Mouse (Mus musculus): ENCODE measurements at regions not wholly inside any gene's neighbourhood (a gene's known extent, or its start where the extent isn't known, plus 50 kb on each side); places are given as distances from the start of the nearest gene placed in this dataset.

DNA sequence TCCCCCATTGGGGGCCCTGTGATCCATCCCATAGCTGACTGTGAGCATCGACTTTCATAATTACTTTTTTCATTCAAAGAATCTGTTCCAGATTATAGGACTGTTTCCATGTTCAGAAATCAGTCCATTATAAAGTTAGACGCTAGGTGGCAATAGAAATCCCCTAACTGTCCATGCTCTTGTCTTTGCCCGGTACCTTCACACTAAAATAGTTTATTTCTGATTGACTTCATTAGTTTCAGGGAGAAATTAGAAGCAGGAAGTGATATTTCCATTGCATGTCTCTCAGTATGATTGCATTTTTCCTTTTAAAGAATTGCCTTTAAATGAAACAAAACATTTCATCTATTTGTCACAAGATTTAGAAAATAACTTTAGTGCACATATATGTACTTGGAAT, 131.7 kb downstream of the Fbxo8 start:
- 7% methylated on average over 3 of the region's 3 CpGs for WGBS
- no peak overlapping the region for H3K27ac ChIP-seq
- no peaks in the 10 kb centered on the region for H3K4me1 ChIP-seq
- ATAC-seq (ENCODE audit: borderline replicate concordance, extremely low read depth, low FRiP score, low TSS enrichment) = no peak
- H3K36me3 ChIP-seq = no peaks in the 10 kb centered on the region
- H3K4me3 ChIP-seq = no peak overlapping the region
- no peaks in the 10 kb centered on the region for H3K27me3 ChIP-seq
- no peak overlapping the region for H3K4me2 ChIP-seq
- no peaks in the 10 kb centered on the region for H3K9me3 ChIP-seq
- no peak overlapping the region for H3K9ac ChIP-seq

DNA sequence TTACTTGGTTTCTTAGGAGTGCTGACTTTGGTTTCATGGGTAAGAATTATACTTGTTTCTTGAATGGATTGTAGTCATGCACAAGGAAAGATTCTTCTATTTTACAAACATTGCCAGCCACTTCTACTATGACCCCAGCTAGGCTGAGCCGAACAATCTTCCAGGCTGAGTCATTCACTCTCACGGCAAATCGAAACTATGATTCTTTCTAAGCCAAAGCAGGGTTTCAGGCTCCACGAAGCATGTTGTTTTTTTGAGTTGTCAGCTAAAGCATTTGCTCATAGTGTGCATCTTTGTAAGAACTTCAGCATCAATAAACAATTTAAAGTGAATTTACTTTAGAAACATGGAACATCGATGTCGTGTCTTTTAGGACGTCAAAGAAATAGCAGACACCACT, 133.5 kb downstream of the Fbxo8 start:
- Histone ChIP-seq H3K4me1 (no peaks in the 10 kb centered on the region), H3K9me3 (no peaks in the 10 kb centered on the region), H3K27me3 (no peaks in the 10 kb centered on the region), H3K4me3 (no peak overlapping the region), H3K27ac (no peak overlapping the region), H3K4me2 (no peak overlapping the region), H3K9ac (no peak overlapping the region), H3K36me3 (no peaks in the 10 kb centered on the region)
- WGBS = 57% methylated on average over 7 of the region's 7 CpGs
- no peak for ATAC-seq (ENCODE audit: borderline replicate concordance, extremely low read depth, low FRiP score, low TSS enrichment)

DNA sequence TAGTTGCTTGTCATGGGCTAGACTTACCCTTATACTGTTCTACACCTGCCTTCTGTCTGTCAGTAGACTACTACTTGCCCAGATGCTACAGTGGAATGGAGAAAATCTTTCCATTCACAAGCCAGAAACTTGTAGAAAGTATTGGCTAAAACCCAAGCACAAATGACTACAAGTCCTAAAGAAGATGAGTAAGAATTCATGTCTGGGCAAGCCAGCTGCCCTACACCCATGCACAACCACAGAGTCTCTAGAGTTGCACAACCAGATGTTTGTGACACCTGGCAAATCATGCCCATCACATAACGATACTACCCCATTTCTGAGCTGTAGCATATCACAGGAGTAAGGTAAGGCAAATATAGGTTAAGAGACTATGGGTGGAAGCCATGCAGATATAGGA, 144.5 kb downstream of the Fbxo8 start:
- no peak overlapping the region for H3K4me2 ChIP-seq
- ATAC-seq (ENCODE audit: borderline replicate concordance, extremely low read depth, low FRiP score, low TSS enrichment) = no peak
- 82% methylated on average over 1 of the region's 1 CpGs for WGBS
- no peak overlapping the region for H3K27ac ChIP-seq
- H3K36me3 ChIP-seq = no peaks in the 10 kb centered on the region
- no peaks in the 10 kb centered on the region for H3K4me1 ChIP-seq
- H3K4me3 ChIP-seq = no peak overlapping the region
- no peak overlapping the region for H3K9ac ChIP-seq
- H3K9me3 ChIP-seq = no peaks in the 10 kb centered on the region
- no peaks in the 10 kb centered on the region for H3K27me3 ChIP-seq

DNA sequence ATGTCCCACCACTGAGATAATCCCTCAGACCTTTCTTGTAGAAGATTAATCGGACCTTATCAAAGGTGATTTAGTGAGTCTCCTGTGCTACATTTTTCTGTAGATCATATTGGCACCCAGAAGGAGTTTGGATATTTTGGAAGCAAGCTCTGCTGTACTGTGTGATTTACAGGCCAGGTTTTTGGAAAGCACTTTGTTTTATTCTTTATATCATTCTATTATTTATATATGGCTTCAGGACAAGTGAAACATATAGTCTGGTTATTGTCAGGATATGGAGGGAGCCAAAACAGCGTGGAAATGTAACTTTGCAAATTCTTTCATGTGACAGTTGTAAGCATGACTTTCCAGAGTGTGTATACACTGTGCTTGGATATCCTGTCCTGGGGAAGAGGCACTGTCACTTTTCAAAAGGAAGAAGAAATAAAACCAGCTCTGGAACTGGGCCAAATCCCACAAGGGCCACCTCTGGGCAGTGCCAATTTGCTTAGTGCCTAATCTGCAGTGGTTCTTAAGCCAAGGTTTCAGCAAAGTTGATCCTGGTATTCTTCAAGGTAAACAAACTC, 149.8 kb downstream of the Fbxo8 start:
- no peak for ATAC-seq (ENCODE audit: borderline replicate concordance, extremely low read depth, low FRiP score, low TSS enrichment)
- no peak overlapping the region for H3K4me2 ChIP-seq
- no peak overlapping the region for H3K9ac ChIP-seq
- WGBS = 63% methylated on average over 2 of the region's 2 CpGs
- H3K4me3 ChIP-seq = no peak overlapping the region
- no peaks in the 10 kb centered on the region for H3K27me3 ChIP-seq
- no peaks in the 10 kb centered on the region for H3K36me3 ChIP-seq
- H3K9me3 ChIP-seq = no peaks in the 10 kb centered on the region
- no peak overlapping the region for H3K27ac ChIP-seq
- no peaks in the 10 kb centered on the region for H3K4me1 ChIP-seq

DNA sequence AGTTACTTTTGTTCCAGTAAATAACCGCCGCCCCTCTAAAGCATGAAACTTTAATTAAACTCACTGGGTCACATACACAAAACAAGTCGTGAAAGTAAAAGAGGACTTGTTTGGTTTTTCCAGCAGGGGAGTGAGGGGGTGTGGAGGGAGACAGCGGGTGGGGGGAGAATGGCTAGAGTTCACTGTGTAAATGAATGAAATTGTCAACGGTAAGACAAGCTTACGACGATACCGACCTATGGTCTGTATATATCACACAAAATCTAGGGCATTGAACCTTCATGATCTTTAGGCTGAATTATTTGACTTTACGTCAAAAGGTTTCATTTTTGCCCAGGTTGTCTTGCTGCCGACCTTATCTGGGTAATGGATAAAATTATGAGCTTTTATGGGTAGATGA, 155.5 kb downstream of the Fbxo8 start:
- Histone ChIP-seq H3K27ac (no peak overlapping the region), H3K36me3 (no peaks in the 10 kb centered on the region), H3K9ac (no peak overlapping the region), H3K4me3 (no peak overlapping the region), H3K9me3 (no peaks in the 10 kb centered on the region), H3K27me3 (no peaks in the 10 kb centered on the region), H3K4me1 (0 out of 2 replicates have a peak, but pooled peaks cover 3% of the 10 kb centered on the region), H3K4me2 (no peak overlapping the region; the same call in 1 of the 2 replicates)
- ATAC-seq (ENCODE audit: borderline replicate concordance, extremely low read depth, low FRiP score, low TSS enrichment) = no peak
- 24% methylated on average over 10 of the region's 10 CpGs for WGBS

DNA sequence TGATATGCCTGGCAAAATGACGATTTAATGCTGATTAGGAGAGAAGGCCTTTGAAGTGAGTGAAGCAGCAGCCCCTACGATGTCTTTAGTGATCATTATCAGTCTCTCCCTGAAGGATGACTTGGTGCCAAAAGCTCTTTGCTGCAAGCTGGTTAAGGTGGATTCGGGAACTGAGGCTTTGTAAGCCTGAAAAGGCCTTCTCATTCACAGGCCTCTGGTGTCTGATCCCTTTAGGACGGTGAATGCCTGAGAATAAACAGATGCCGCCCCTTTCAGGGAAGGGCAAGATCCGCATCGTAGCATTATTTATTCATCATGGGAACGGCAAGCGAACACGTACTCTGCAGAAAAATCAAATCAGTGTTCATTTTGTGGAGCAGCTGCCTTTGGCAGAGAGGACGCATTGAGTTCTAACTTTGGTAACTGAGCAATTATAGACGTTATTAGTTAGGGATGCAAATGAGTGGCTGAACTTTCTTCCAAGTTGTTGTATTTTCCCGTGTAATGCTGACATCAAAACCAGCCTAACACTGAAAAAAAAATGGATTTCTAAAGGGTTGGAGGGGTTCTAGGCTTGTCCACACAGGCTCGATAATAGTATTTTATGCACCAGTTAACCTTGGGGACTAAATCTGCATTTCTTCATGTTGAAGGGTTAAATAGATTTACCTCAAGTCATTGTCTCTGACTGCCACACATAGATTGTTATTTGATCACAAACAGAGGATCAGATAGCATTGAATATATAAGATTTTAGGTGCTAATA, 156.2 kb downstream of the Fbxo8 start:
- no peak overlapping the region; the same call in 1 of the 2 replicates for H3K4me2 ChIP-seq
- ATAC-seq (ENCODE audit: borderline replicate concordance, extremely low read depth, low FRiP score, low TSS enrichment) = no peak
- 27% methylated on average over 14 of the region's 14 CpGs for WGBS
- H3K27me3 ChIP-seq = no peaks in the 10 kb centered on the region
- H3K36me3 ChIP-seq = no peaks in the 10 kb centered on the region
- H3K4me1 ChIP-seq = 0 out of 2 replicates have a peak, but pooled peaks cover 3% of the 10 kb centered on the region
- no peak overlapping the region for H3K4me3 ChIP-seq
- no peaks in the 10 kb centered on the region for H3K9me3 ChIP-seq
- no peak overlapping the region for H3K27ac ChIP-seq
- H3K9ac ChIP-seq = no peak overlapping the region

DNA sequence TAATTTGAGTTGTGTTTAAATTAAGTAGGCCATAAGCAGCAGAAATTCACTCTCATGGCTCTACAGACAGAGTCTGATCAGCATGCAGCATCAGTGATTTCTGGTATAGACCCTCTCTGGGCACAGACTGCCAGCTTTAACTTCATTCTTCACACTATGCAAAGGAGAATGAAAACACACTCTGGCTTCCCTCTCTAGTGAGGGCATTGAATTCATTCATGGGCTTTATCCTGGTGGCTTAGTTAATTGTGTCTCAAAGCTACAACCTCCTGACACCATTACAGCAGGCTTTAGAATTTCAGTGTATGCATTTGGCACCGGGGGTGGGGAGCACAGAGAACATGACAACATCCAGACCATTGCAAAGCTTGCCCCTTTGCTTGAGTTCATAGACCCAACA, 169.1 kb downstream of the Fbxo8 start:
- Histone ChIP-seq H3K9me3 (no peaks in the 10 kb centered on the region), H3K36me3 (no peaks in the 10 kb centered on the region), H3K9ac (no peak overlapping the region), H3K4me3 (no peak overlapping the region), H3K27me3 (no peaks in the 10 kb centered on the region), H3K4me2 (no peak overlapping the region), H3K4me1 (no peaks in the 10 kb centered on the region), H3K27ac (no peak overlapping the region)
- 75% methylated on average over 1 of the region's 1 CpGs for WGBS
- no peak for ATAC-seq (ENCODE audit: borderline replicate concordance, extremely low read depth, low FRiP score, low TSS enrichment)

DNA sequence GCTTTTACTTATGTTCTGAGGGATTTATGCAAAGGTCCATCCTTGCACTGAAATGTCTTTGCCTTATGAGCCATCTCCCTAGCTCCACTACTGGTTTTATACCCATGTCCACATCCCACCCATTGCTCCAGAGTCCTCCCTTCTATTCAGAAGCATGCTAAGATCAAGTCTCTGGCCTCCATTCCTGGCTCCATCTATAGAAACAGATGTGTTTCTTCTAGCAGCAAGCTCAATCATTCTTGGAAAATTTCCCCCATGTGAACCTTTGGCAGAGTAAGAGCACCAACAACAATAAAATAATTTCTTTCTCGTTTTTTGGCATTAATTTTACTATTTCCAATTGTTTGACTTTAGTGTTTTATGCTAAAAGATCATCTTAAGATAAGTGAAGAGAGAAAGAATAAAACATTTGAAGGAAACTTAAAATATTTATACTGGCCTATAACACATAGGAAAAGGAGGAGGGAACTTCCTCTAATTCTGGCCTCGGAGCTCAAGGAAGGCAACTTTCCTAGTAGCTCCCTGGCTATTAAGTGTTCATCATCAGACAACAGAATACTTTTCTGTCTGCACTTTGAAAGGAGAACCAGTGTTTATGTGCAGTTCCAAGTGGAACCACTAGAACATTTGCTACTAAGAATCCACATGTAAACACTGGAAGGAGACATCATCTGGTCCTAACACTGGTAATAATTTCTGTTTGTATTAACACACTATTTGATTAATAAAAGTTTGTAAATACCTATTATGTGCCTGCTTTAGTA, 171.8 kb downstream of the Fbxo8 start:
- no peak overlapping the region for H3K4me3 ChIP-seq
- H3K9ac ChIP-seq = no peak overlapping the region
- H3K9me3 ChIP-seq = no peaks in the 10 kb centered on the region
- no peaks in the 10 kb centered on the region for H3K4me1 ChIP-seq
- ATAC-seq (ENCODE audit: borderline replicate concordance, extremely low read depth, low FRiP score, low TSS enrichment) = peak; percentile 72; the same call in 1 of the 2 replicates
- H3K4me2 ChIP-seq = no peak overlapping the region
- no peaks in the 10 kb centered on the region for H3K36me3 ChIP-seq
- H3K27ac ChIP-seq = peak overlapping the region; percentile 53
- WGBS = 27% methylated on average over 2 of the region's 2 CpGs
- H3K27me3 ChIP-seq = no peaks in the 10 kb centered on the region

DNA sequence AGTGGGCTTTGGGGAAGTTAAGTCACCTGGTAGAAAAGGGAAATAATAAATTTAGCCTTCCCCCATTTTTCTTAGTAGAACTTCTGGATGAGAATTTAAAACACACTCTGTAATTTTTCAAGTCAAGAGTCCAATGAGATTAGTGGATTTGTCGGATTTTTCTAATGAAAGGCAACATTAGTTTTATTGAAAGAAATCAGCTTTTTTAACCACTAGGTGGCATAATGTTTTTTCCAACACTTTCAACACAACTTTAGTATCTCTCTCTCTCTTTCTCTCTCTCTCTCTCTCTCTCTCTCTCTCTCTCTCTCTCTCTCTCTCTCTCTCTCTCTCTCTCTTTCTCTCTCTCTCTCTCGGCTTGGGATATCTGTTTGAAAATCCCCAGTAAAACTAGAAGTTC, 173.7 kb downstream of the Fbxo8 start:
- H3K9me3 ChIP-seq = no peaks in the 10 kb centered on the region
- no peaks in the 10 kb centered on the region for H3K27me3 ChIP-seq
- H3K4me2 ChIP-seq = no peak overlapping the region
- no peaks in the 10 kb centered on the region for H3K4me1 ChIP-seq
- H3K9ac ChIP-seq = no peak overlapping the region
- WGBS = 71% methylated on average over 2 of the region's 2 CpGs
- ATAC-seq (ENCODE audit: borderline replicate concordance, extremely low read depth, low FRiP score, low TSS enrichment) = no peak
- no peak overlapping the region for H3K4me3 ChIP-seq
- no peaks in the 10 kb centered on the region for H3K36me3 ChIP-seq
- H3K27ac ChIP-seq = no peak overlapping the region

DNA sequence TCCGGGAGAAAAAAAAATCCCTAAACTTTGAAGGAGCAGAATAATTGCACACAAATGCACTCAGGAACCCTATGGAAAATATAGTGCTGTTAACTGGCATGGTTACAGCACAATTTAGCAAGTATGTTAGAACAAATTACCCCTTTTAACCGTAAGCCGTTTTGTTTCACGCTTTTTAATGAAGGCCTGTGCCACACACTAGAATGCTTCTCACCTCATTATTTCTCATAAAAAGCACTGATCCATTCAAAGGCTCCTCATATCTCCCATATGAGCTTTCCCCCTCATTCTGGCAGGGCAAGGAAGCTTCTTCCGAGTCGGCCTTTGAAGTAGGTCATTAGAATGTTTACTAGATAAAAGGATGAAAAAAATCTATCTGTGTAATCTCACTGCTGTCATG, 182.4 kb downstream of the Fbxo8 start:
- 33% methylated on average over 6 of the region's 6 CpGs for whole genome bisulfite sequencing
- no peak overlapping the region for H3K4me3 ChIP-seq
- H3K27ac ChIP-seq = no peak overlapping the region
- no peak overlapping the region for H3K9ac ChIP-seq
- no peaks in the 10 kb centered on the region for H3K9me3 ChIP-seq
- H3K27me3 ChIP-seq = no peaks in the 10 kb centered on the region
- no peaks in the 10 kb centered on the region for H3K4me1 ChIP-seq
- H3K36me3 ChIP-seq = no peaks in the 10 kb centered on the region
- no peak overlapping the region for H3K4me2 ChIP-seq
- no peak for ATAC-seq (ENCODE audit: borderline replicate concordance, extremely low read depth, low FRiP score, low TSS enrichment)

DNA sequence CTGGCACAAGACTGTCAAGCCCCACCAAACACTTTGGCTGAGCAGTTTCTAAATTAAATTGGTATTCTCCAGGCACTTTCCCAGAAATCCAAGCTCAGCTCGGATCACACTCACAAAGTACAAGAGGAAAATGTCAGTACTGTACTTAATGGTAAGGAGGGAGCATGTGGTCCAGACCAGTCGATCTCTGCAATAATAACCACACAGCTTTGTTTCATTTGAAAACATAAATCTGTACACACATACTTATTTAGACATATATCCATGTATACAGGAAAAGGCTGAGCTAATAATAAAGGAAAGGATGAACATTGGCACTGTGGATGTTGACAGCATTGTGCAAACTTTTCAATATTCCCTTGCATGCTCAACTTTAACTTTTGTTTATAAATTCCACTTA, 184.1 kb downstream of the Fbxo8 start:
- no peak overlapping the region for H3K27ac ChIP-seq
- H3K9ac ChIP-seq = no peak overlapping the region
- no peaks in the 10 kb centered on the region for H3K9me3 ChIP-seq
- peak; percentile 93 for ATAC-seq (ENCODE audit: borderline replicate concordance, extremely low read depth, low FRiP score, low TSS enrichment)
- no peak overlapping the region for H3K4me2 ChIP-seq
- H3K27me3 ChIP-seq = no peaks in the 10 kb centered on the region
- no peak overlapping the region for H3K4me3 ChIP-seq
- H3K36me3 ChIP-seq = no peaks in the 10 kb centered on the region
- 44% methylated on average over 2 of the region's 2 CpGs for WGBS
- H3K4me1 ChIP-seq = no peaks in the 10 kb centered on the region

DNA sequence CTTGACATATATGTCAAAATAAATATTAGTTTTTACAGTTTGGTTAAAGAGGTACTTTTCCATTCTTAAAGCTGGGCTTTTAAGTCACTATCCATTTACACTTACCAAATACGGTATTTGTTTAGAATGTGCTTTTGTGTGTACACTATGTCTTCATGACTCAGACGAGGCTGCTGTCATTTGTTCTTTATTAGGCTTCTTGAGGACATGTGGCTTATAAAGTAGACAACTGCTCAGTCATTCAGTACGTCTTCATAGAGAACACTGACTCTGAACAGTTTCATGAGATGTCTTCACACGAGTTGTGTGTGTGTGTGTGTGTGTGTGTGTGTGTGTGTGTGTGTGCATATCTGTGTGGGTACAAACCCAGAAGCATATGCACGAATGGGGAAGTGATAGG, 216.1 kb downstream of the Fbxo8 start:
- peak; percentile 52; the same call in 1 of the 2 replicates for ATAC-seq (ENCODE audit: borderline replicate concordance, extremely low read depth, low FRiP score, low TSS enrichment)
- 38% methylated on average over 5 of the region's 5 CpGs for WGBS
- no peak overlapping the region for H3K9ac ChIP-seq
- H3K27me3 ChIP-seq = no peaks in the 10 kb centered on the region
- no peaks in the 10 kb centered on the region for H3K9me3 ChIP-seq
- no peak overlapping the region for H3K4me2 ChIP-seq
- no peak overlapping the region for H3K27ac ChIP-seq
- H3K36me3 ChIP-seq = no peaks in the 10 kb centered on the region
- no peaks in the 10 kb centered on the region for H3K4me1 ChIP-seq
- H3K4me3 ChIP-seq = no peak overlapping the region
